Mouse (Mus musculus): ENCODE measurements at regions not wholly inside any gene's neighbourhood (a gene's known extent, or its start where the extent isn't known, plus 50 kb on each side); places are given as distances from the start of the nearest gene placed in this dataset.

GRCm38 (mm10) chr1:169872865-169873264, 55.6 kb upstream of the Ccdc190 start:
- no peak for DNase-seq (ENCODE audit: low spot score)

GRCm38 (mm10) chr1:169868636-169869035, 59.8 kb upstream of the Ccdc190 start:
- no peak for DNase-seq (ENCODE audit: low spot score)

GRCm38 (mm10) chr1:169867453-169867852, 61.0 kb upstream of the Ccdc190 start:
- no peak for DNase-seq (ENCODE audit: low spot score)

GRCm38 (mm10) chr1:169866840-169867239, 61.6 kb upstream of the Ccdc190 start:
- no peak for DNase-seq (ENCODE audit: low spot score)

- DNase-seq (ENCODE audit: low spot score), result no peak
These were observed 69.4 kb upstream of the Ccdc190 start for GRCm38 (mm10) chr1:169859041-169859440.

- DNase-seq (ENCODE audit: low spot score), result no peak
These were observed 76.8 kb upstream of the Ccdc190 start for GRCm38 (mm10) chr1:169851663-169852062.

GRCm38 (mm10) chr1:169848254-169849015, 80.0 kb upstream of the Ccdc190 start:
- peak; percentile 90 for DNase-seq (ENCODE audit: low spot score)

- no peak for DNase-seq (ENCODE audit: low spot score)
These were observed 86.0 kb upstream of the Ccdc190 start for GRCm38 (mm10) chr1:169842490-169842889.

GRCm38 (mm10) chr1:169840948-169841347, 87.5 kb upstream of the Ccdc190 start:
- no peak for DNase-seq (ENCODE audit: low spot score)

GRCm38 (mm10) chr1:169840056-169840728, 88.3 kb upstream of the Ccdc190 start:
- no peak for DNase-seq (ENCODE audit: low spot score)

GRCm38 (mm10) chr1:169833385-169833784, 85.9 kb upstream of the Rgs4 start:
- no peak for DNase-seq (ENCODE audit: low spot score)

- no peak for DNase-seq (ENCODE audit: low spot score)
These were observed 84.1 kb upstream of the Rgs4 start for GRCm38 (mm10) chr1:169831326-169832066.

- DNase-seq (ENCODE audit: low spot score), result peak; percentile 28
These were observed 83.2 kb upstream of the Rgs4 start for GRCm38 (mm10) chr1:169830596-169830995.

GRCm38 (mm10) chr1:169822034-169822433, 74.6 kb upstream of the Rgs4 start:
- no peak for DNase-seq (ENCODE audit: low spot score)

GRCm38 (mm10) chr1:169819404-169819949, 72.0 kb upstream of the Rgs4 start:
- DNase-seq (ENCODE audit: low spot score), result peak; percentile 80

GRCm38 (mm10) chr1:169816939-169817338, 69.5 kb upstream of the Rgs4 start:
- peak; percentile 84 for DNase-seq (ENCODE audit: low spot score)

- DNase-seq (ENCODE audit: low spot score), result no peak
These were observed 65.2 kb upstream of the Rgs4 start for GRCm38 (mm10) chr1:169812512-169813101.

GRCm38 (mm10) chr1:169803428-169804138, 56.1 kb upstream of the Rgs4 start:
- no peak for DNase-seq (ENCODE audit: low spot score)

- no peak for DNase-seq (ENCODE audit: low spot score)
These were observed 55.4 kb upstream of the Rgs4 start for GRCm38 (mm10) chr1:169802868-169803267.

- no peak for DNase-seq (ENCODE audit: low spot score)
These were observed 54.8 kb upstream of the Rgs4 start for GRCm38 (mm10) chr1:169802053-169802830.

All from MN1 (cell line).